Mouse (Mus musculus) activated CD4-positive, CD25-positive, alpha-beta regulatory T cell (primary cell): ENCODE results near the gene Lrrc25. TPM values are rescaled to one million over a fixed set of nuclear protein-coding genes. Genes with fewer than 3 reads are reported as not detected.

ENCODE experiments used
- polyA plus RNA-seq, 2 experiments: library from polyadenylated mRNA; unstranded; fragments of 100-300 nt; shearing (Covaris generic); gene quantifications; one replicate each; pipeline ENCODE4 v1.2.1; 2017

The Lrrc25 gene
- polyA plus RNA-seq, result under 1 TPM; 0.38 to 0.74 TPM

DNA sequence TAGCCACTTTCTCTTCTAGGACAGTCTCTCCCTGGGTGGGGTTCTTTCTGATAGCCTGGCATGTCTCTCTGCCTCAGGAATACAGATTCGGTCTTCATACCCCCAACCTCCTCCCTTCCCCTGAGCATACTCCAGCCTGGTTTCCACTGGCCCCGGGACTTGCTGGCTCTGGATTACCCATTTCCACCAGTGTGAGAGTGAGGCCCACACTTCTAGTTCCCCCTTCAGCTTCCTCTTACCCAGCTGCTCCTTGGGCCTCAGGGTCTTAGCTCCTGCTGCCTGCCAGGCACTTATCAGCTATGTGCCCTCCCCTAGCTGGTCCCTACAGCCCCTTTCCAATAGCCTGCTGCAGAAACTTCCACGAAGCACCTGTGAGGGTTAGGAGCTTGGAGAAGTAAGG is at the start of gene Lrrc25:
Lrrc25 (plus strand) TSS at position 262 of the 400 bp plus-strand sequence.

DNA sequence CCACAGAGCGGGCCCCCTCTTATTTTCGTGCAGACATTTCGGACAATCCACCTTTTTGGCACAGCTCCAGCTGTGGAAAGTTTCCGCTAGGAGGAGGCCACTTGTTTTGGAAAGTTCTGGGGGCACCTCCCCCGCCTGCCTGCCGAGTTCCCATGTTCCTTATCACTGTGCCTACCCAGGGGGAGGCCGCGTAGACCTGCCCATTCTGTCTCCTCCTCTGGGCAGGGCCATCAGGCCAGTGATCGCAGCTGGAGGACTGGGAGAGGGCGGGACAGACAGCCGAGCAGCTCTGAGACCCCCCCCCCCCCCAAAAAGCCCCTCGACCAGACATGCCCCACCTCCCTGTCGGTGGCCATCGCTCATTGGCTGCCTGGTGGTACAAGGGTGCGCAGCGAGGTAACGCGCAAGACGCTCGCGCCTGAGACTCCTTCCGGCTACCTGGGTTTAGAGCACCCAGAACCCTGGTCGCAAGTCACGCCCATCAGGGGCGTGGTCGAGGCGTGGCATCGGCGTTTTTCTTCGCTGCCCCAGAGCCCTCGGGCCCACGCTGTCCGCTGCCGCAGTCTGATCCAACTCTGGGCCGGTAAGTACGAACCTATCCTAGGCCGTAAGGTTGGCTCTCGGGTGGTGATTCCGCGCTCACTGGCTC is 21.9 kb upstream of the Lrrc25 start, which contains the start of gene Isyna1:
Isyna1 (plus strand) TSS at position 413 of the 649 bp plus-strand sequence.

DNA sequence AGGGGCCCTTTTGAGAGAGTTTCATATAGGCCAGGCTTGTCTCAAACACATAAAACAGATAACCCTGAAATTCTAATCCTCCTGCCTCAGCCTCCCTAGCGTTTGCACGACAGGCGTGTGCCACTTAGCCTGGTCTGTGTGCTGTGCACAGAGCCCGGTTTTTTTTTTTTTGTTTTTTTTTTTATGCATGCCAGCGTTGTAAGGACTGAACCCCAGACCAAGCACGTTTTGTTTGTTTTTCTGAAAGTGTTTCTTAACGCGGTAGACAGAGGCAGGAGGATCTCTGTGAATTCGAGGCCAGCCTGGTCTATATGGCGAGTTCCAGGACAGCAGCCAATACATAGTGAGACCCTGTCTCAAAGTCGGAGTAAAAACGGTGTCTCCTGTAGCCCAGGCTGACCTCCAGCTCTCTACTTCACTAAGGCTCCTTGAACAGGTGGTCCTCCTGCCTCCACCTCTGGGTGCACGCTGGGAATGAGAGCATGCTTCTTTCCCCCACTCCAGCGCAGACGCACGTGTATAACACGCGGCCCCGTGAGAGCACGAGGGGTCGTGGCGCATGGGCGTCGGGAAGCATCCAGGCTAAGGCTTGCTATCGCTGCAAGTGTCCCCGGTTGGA is 7.1 kb upstream of the Lrrc25 start, which contains the start of gene Ssbp4:
Ssbp4 (minus strand) TSS at position 124 of the 619 bp plus-strand sequence.

DNA sequence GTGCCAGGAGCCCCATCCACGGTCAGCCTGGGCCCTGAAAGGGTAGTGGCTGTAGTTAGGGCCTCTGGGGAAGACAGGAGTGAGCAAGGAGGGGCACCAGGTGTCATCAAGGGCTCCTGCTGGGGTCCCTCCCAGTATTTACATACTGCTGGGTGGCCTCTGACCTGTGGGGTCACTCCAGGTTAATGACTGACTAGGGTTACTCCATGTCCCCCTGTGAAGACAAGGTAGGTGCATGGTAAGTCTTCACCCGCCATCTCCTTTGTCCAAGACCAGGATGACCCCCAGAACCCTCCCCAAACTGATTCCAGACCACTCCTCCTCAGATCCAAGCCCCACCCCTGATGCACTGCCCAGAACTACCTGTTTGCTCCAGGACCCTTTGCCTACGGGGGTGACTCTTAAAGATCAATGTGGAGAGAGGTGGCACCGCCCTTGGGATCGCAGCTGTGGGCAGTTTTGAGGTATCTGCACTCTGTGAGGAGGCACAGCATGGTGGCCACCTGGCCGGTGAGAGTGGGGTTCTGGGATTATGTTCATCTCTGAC is 16.5 kb downstream of the Lrrc25 start, which contains the start of gene Gdf15:
Gdf15 (minus strand) TSS at position 111 of the 547 bp plus-strand sequence.

DNA sequence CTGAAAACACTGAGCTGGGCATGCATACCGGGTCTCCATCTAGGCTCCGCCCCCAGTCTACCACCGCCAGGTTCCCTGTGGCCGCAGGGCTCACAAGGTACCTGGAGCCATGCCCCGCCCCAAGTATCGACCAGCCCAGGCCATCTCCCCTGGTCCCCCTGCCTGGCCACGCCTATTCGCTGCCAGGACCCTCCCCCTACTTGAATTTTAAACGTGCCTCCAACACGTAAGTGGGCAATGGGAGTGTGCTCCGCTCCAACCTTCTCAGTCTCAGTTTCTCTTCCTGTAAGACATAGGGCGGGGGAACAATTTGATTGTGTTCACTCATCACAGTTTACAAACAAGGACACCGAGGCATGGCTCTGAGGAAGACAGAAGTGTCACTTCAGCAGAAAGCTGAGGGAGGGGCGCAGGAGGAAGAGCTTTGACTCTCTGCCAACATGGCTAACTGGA is 44.3 kb downstream of the Lrrc25 start, which contains the start of gene Pgpep1:
Pgpep1 (minus strand) TSS at position 116 of the 453 bp plus-strand sequence.

Other genes starting within 250 kb of the Lrrc25 start
- gene Comp, start 242.6 kb upstream of the Lrrc25 start, polyA plus RNA-seq, result 1 to 10 TPM; 1.0 to 2.2 TPM
- 10 to 100 TPM in 1 of 2 experiments, 1 to 10 TPM in 1; 9.8 to 11.8 TPM for gene Crtc1, start 176.6 kb upstream of the Lrrc25 start, polyA plus RNA-seq
- 10 to 100 TPM; 10.3 to 17.8 TPM for gene Klhl26, start 139.2 kb upstream of the Lrrc25 start, polyA plus RNA-seq
- gene Tmem59l, start 128.8 kb upstream of the Lrrc25 start, polyA plus RNA-seq, result not detected
- gene Crlf1, start 123.0 kb upstream of the Lrrc25 start, polyA plus RNA-seq, result not detected
- gene Rex1bd, start 109.4 kb upstream of the Lrrc25 start, polyA plus RNA-seq, result 100 to 1,000 TPM; 103 to 125 TPM
- 1,000 to 10,000 TPM in 1 of 2 experiments, 100 to 1,000 TPM in 1; 932 to 1,504 TPM for gene Uba52, start 105.4 kb upstream of the Lrrc25 start, polyA plus RNA-seq
- 100 to 1,000 TPM; 372 to 404 TPM for gene Fkbp8, start 88.4 kb upstream of the Lrrc25 start, polyA plus RNA-seq
- gene Kxd1, start 88.2 kb upstream of the Lrrc25 start, polyA plus RNA-seq, result 100 to 1,000 TPM; 108 to 123 TPM
- 10 to 100 TPM; 25.7 to 27.7 TPM for gene Ell, start 76.7 kb upstream of the Lrrc25 start, polyA plus RNA-seq
- gene Isyna1, start 21.8 kb upstream of the Lrrc25 start, polyA plus RNA-seq, result 10 to 100 TPM; 31.5 to 78.3 TPM
- gene Ssbp4, start 7.3 kb upstream of the Lrrc25 start, polyA plus RNA-seq, result 100 to 1,000 TPM; 121 to 146 TPM
- gene Gdf15, start 16.3 kb downstream of the Lrrc25 start, polyA plus RNA-seq, result not detected
- gene Pgpep1, start 44.2 kb downstream of the Lrrc25 start, polyA plus RNA-seq, result 1 to 10 TPM; 4.7 to 9.1 TPM
- gene Lsm4, start 57.1 kb downstream of the Lrrc25 start, polyA plus RNA-seq, result 100 to 1,000 TPM; 348 to 441 TPM
- 100 to 1,000 TPM; 757 to 879 TPM for gene Jund, start 82.8 kb downstream of the Lrrc25 start, polyA plus RNA-seq
- gene Iqcn, start 87.3 kb downstream of the Lrrc25 start, polyA plus RNA-seq, result not detected
- gene Gm3336, start 102.4 kb downstream of the Lrrc25 start, polyA plus RNA-seq, result not detected
- 1 to 10 TPM; 1.0 to 1.3 TPM for gene Pde4c, start 107.6 kb downstream of the Lrrc25 start, polyA plus RNA-seq
- gene Rab3a, start 138.5 kb downstream of the Lrrc25 start, polyA plus RNA-seq, result 10 to 100 TPM in 1 of 2 experiments, 1 to 10 TPM in 1; 9.7 to 16.6 TPM
- 10 to 100 TPM; 59.1 to 73.1 TPM for gene Mpv17l2, start 144.8 kb downstream of the Lrrc25 start, polyA plus RNA-seq
- gene Pik3r2, start 160.6 kb downstream of the Lrrc25 start, polyA plus RNA-seq, result 10 to 100 TPM; 13.9 to 22.7 TPM
- 10 to 100 TPM; 54.7 to 94.0 TPM for gene Mast3, start 188.9 kb downstream of the Lrrc25 start, polyA plus RNA-seq
- 10 to 100 TPM; 29.0 to 82.4 TPM for gene Il12rb1, start 192.3 kb downstream of the Lrrc25 start, polyA plus RNA-seq
- gene Arrdc2, start 223.6 kb downstream of the Lrrc25 start, polyA plus RNA-seq, result 10 to 100 TPM; 13.9 to 20.1 TPM
- gene Kcnn1, start 247.1 kb downstream of the Lrrc25 start, polyA plus RNA-seq, result under 1 TPM in 1 of 2 experiments, not detected in 1; 0.06 TPM